ENCODE assay signal across 8 mouse cellular contexts in the genomic region with DNA sequence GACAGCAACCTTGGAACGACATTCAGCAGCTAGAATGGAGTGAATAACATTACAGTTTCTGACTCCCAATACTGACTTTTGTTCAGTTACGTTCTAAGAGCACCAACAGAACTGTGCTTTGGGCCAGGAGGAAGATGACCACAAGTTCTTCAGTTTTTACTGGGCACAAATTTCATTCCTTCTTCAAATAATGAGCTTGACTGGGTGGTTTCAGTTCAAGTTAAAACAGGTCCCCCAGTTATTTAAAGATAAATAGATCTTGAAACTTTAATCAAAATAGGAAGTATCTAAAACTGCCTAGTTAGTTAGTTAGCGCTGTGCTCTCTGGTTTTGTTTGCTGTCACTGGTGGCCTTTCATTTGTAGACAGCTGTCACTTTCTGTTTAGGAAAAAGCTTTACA. TPM values are rescaled to one million over a fixed set of nuclear protein-coding genes. Genes with fewer than 3 reads are reported as not detected.
DNase-seq lines count a peak whose midpoint lies in the region; ATAC-seq and TF ChIP-seq lines count a peak whose summit lies in the region.

No protein-coding gene starts in this region.

- no peak for TF ChIP-seq CTCF in forebrain, postnatal 0 days (IDR thresholded peaks at IDR 0.05; ENCODE audit: low read depth)
- no peak for TF ChIP-seq CTCF in small intestine, adult 2 months (IDR thresholded peaks at IDR 0.05; ENCODE audit: extremely low read depth, insufficient read length, insufficient replicate concordance, low read depth, low read length)

- WGBS in forebrain, embryonic 10.5 days = 30% methylated on average over 3 of the region's 3 CpGs
- 20% methylated on average over 3 of the region's 3 CpGs for WGBS in forebrain, postnatal 0 days
- 38% methylated on average over 3 of the region's 3 CpGs for WGBS in lung, embryonic 16.5 days
- WGBS in limb, embryonic 15.5 days = 55% methylated on average over 3 of the region's 3 CpGs
- WGBS in small intestine, adult 2 months = 19% methylated on average over 3 of the region's 3 CpGs

- no peak overlapping the region for H3K9ac ChIP-seq in forebrain, postnatal 0 days
- no peak overlapping the region for H3K9ac ChIP-seq in lung, embryonic 16.5 days (ENCODE audit: low read length)
- no peak overlapping the region for H3K9ac ChIP-seq in limb, embryonic 15.5 days

- H3K27me3 ChIP-seq in forebrain, embryonic 10.5 days (ENCODE audit: poor library complexity, severe bottlenecking) = no peaks in the 10 kb centered on the region
- H3K27me3 ChIP-seq in forebrain, postnatal 0 days (ENCODE audit: insufficient read depth, low read length) = no peaks in the 10 kb centered on the region
- H3K27me3 ChIP-seq in lung, embryonic 16.5 days (ENCODE audit: control insufficient read depth, insufficient read depth, low read depth, low read length) = no peaks in the 10 kb centered on the region
- H3K27me3 ChIP-seq in limb, embryonic 15.5 days = no peaks in the 10 kb centered on the region
- no peaks in the 10 kb centered on the region for H3K27me3 ChIP-seq in small intestine, adult 2 months (ENCODE audit: control insufficient read depth, insufficient read depth, low read length)

- no peaks in the 10 kb centered on the region for H3K9me3 ChIP-seq in forebrain, embryonic 10.5 days
- no peaks in the 10 kb centered on the region for H3K9me3 ChIP-seq in forebrain, postnatal 0 days (ENCODE audit: low read length)
- no peaks in the 10 kb centered on the region for H3K9me3 ChIP-seq in lung, embryonic 16.5 days (ENCODE audit: control insufficient read depth, low read length)
- no peaks in the 10 kb centered on the region for H3K9me3 ChIP-seq in limb, embryonic 15.5 days

- ATAC-seq in forebrain, postnatal 0 days = no peak
- ATAC-seq in lung, embryonic 16.5 days (ENCODE audit: low read depth) = no peak
- ATAC-seq in limb, embryonic 15.5 days (ENCODE audit: insufficient number of reproducible peaks, low FRiP score, low TSS enrichment, low read depth) = no peak
- no peak for ATAC-seq in erythroblast, adult 5-6 weeks (replicated peaks; ENCODE audit: low FRiP score, poor library complexity, severe bottlenecking)

- no peak for TF ChIP-seq POLR2A in small intestine, adult 2 months (IDR thresholded peaks at IDR 0.05; ENCODE audit: low read depth, low read length)

- peak overlapping the region; percentile 88 for H3K27ac ChIP-seq in forebrain, embryonic 10.5 days
- H3K27ac ChIP-seq in forebrain, postnatal 0 days (ENCODE audit: low read depth, low read length) = no peak overlapping the region
- peak overlapping the region; percentile 85 for H3K27ac ChIP-seq in lung, embryonic 16.5 days (ENCODE audit: low read length)
- H3K27ac ChIP-seq in limb, embryonic 15.5 days = peak overlapping the region; percentile 71
- peak overlapping the region; percentile 97 for H3K27ac ChIP-seq in small intestine, adult 2 months (ENCODE audit: insufficient read depth, low read depth, low read length)

- H3K4me3 ChIP-seq in forebrain, embryonic 10.5 days = peak overlapping the region; percentile 39; the same call in 1 of the 2 replicates
- no peak overlapping the region for H3K4me3 ChIP-seq in forebrain, postnatal 0 days (ENCODE audit: low read depth, low read length)
- H3K4me3 ChIP-seq in lung, embryonic 16.5 days (ENCODE audit: low read length) = no peak overlapping the region
- no peak overlapping the region for H3K4me3 ChIP-seq in limb, embryonic 15.5 days
- H3K4me3 ChIP-seq in small intestine, adult 2 months (ENCODE audit: low read depth, low read length) = no peak overlapping the region

- no peak overlapping the region for H3K4me2 ChIP-seq in forebrain, postnatal 0 days (ENCODE audit: low read depth)
- no peak overlapping the region for H3K4me2 ChIP-seq in lung, embryonic 16.5 days (ENCODE audit: low read depth, low read length)
- H3K4me2 ChIP-seq in limb, embryonic 15.5 days = no peak overlapping the region

- DNase-seq in forebrain, embryonic 10.5 days (ENCODE audit: extremely low spot score, low spot score) = no peak
- no peak for DNase-seq in forebrain, postnatal 0 days
- no peak for DNase-seq in lung, adult 18-20 months
- no peak for DNase-seq in left cerebral cortex, adult 9 months (ENCODE audit: low spot score in 2 of 2)

- H3K36me3 ChIP-seq in forebrain, embryonic 10.5 days (replicated peaks) = no peaks in the 10 kb centered on the region; the same call in 1 of the 2 replicates
- no peaks in the 10 kb centered on the region for H3K36me3 ChIP-seq in forebrain, postnatal 0 days (ENCODE audit: insufficient read depth)
- H3K36me3 ChIP-seq in lung, embryonic 16.5 days (ENCODE audit: control insufficient read depth, insufficient read depth, low read length) = no peaks in the 10 kb centered on the region
- H3K36me3 ChIP-seq in limb, embryonic 15.5 days = no peaks in the 10 kb centered on the region
- H3K36me3 ChIP-seq in small intestine, adult 2 months (ENCODE audit: control insufficient read depth, insufficient read depth, low read length) = peaks cover 2% of the 10 kb centered on the region; the same call in 1 of the 2 replicates

- H3K4me1 ChIP-seq in forebrain, embryonic 10.5 days = peaks cover 96% of the 10 kb centered on the region
- no peaks in the 10 kb centered on the region; the same call in 1 of the 2 replicates for H3K4me1 ChIP-seq in forebrain, postnatal 0 days (ENCODE audit: insufficient read depth)
- peaks cover 34% of the 10 kb centered on the region for H3K4me1 ChIP-seq in lung, embryonic 16.5 days (replicated peaks; ENCODE audit: control insufficient read depth, insufficient read depth, low read length)
- H3K4me1 ChIP-seq in limb, embryonic 15.5 days = peaks cover 31% of the 10 kb centered on the region
- H3K4me1 ChIP-seq in small intestine, adult 2 months (ENCODE audit: control insufficient read depth, insufficient read depth, insufficient read length, low read length) = peaks cover 17% of the 10 kb centered on the region; the same call in 1 of the 2 replicates

RNA-seq across cellular contexts. Expression of a gene that starts 52.2 kb away (rescaled TPM):
- 294 and 295 TPM in 2 replicates for polyA plus RNA-seq in forebrain, embryonic 10.5 days (2016; fragmentation: Nextera tagmentation; extraction: Ambion mirVana)
- 216 and 245 TPM in 2 replicates for total RNA-seq in forebrain, postnatal 0 days (2014; rRNA removed)
- 250 and 269 TPM in 2 replicates for polyA plus RNA-seq in forebrain, postnatal 0 days (2015; fragmentation: Nextera tagmentation; extraction: Ambion mirVana)
- polyA plus RNA-seq in lung, embryonic 16.5 days (2015; fragmentation: Nextera tagmentation; extraction: Ambion mirVana) = 205 and 209 TPM in 2 replicates
- polyA plus RNA-seq in limb, embryonic 15.5 days (2015; fragmentation: Nextera tagmentation; extraction: Ambion mirVana) = 219 and 224 TPM in 2 replicates
- polyA plus RNA-seq in small intestine, adult 2 months (2012; rRNA removed) = 5.3 and 7.5 TPM in 2 replicates
- total RNA-seq in erythroblast, adult 5-6 weeks (2015; ENCODE audit: low replicate concordance) = 72.7 and 97.2 TPM in 2 replicates
- total RNA-seq in erythroblast, adult 5-6 weeks (2017; ENCODE audit: low replicate concordance) = 111 and 119 TPM in 2 replicates

Comparison
In these comparisons a context has a peak if more than half of its experiments do, and no peak if none do; other contexts are left out.
1. RNA of a gene that starts 52.2 kb away (polyA plus RNA-seq): 294 to 295 TPM in forebrain, embryonic 10.5 days, 250 to 269 TPM in forebrain, postnatal 0 days, 219 to 224 TPM in limb, embryonic 15.5 days and 205 to 209 TPM in lung, embryonic 16.5 days; 5.3 to 7.5 TPM in small intestine, adult 2 months; every median in the first group is over 10 times any median in the second.